Mouse (Mus musculus) heart, postnatal 0 days (tissue): ENCODE measurements at regions not wholly inside any gene's neighbourhood (a gene's known extent, or its start where the extent isn't known, plus 50 kb on each side); places are given as distances from the start of the nearest gene placed in this dataset.

ENCODE experiments used
- CTCF ChIP-seq: IDR thresholded peaks from 2 replicates; pipeline ENCODE4 v1.5.1; 2016; ENCODE audit warnings: antibody characterized with exemption, control low read depth, low read depth
- EP300 ChIP-seq: IDR thresholded peaks from 2 replicates; pipeline ENCODE4 v1.6.1; 2016; ENCODE audit warnings: antibody characterized with exemption, low read depth

GRCm38 (mm10) chr11:25157861-25158245 lies 1052.7 kb downstream of the 5730522E02Rik start:
- TF ChIP-seq CTCF (no peak), EP300 (no peak)
